Mouse (Mus musculus) brain, embryonic 14.5 days (tissue): ENCODE measurements around the gene Dhx30. TPM values are rescaled to one million over a fixed set of nuclear protein-coding genes. Genes with fewer than 3 reads are reported as not detected.
"Not testable (repeated sequence)": the region's sequence is repeated elsewhere in the genome, so short reads cannot be mapped to it uniquely, and the experiment has no call there.

Source experiments
- DNase-seq: peaks from one replicate; pipeline ENCODE4 v3.0.0-alpha.2; 2011; ENCODE audit warnings: low read depth
- CTCF ChIP-seq: fragments of 200-500 bp; IDR thresholded peaks from 2 replicates; pipeline ENCODE4 v1.5.1; 2012; ENCODE audit warnings: inconsistent platforms, mild to moderate bottlenecking, moderate library complexity, borderline replicate concordance; ENCODE audit not compliant: insufficient read depth, insufficient read length; ENCODE audit errors: extremely low read depth
- POLR2A ChIP-seq: fragments of 200-500 bp; IDR thresholded peaks from 2 replicates; pipeline ENCODE4 v1.6.1; 2012; ENCODE audit warnings: mild to moderate bottlenecking, inconsistent platforms, borderline replicate concordance; ENCODE audit not compliant: poor library complexity, insufficient read depth, insufficient read length, severe bottlenecking; ENCODE audit errors: extremely low read depth
- polyA plus RNA-seq: library from polyadenylated mRNA; depleted of rRNA; stranded (reverse); fragments of >200 nt; gene quantifications from 2 replicates; pipeline ENCODE4 v1.2.3, GENCODE M21; 2012

Gene Dhx30
- polyA plus RNA-seq, 1 experiment: 192 TPM

DNA sequence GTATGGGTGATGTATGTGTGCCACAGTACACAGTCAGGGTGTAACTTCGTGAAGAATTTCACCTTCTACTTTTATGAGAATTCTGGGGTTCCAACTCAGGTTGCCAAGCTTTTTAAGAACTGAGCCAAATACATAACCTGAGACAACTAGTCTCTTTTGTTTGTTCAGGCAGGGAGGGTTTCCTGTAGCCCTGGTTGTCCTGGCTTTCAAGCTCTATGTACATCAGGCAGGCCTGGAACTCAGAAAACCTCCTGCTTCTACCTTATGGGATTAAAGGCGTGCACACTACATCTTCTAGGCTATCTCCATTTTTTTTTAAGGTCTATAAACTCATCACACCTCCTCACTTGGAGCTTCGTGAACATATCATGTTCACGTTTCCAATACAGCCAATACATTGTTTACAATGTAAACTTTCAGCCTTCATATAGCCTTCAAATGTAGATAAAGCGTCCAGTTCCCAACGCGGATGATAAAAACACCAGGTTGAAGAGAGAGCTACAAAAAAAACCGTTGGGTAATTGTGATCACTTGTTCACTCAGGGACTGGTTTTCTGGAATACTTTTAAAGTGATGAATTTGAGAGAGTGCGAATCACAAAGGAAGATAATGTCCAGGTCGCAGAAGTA, 13.4 kb upstream of the Dhx30 start:
- DNase-seq: peak; percentile 5
- TF ChIP-seq CTCF (no peak), POLR2A (no peak)

DNA sequence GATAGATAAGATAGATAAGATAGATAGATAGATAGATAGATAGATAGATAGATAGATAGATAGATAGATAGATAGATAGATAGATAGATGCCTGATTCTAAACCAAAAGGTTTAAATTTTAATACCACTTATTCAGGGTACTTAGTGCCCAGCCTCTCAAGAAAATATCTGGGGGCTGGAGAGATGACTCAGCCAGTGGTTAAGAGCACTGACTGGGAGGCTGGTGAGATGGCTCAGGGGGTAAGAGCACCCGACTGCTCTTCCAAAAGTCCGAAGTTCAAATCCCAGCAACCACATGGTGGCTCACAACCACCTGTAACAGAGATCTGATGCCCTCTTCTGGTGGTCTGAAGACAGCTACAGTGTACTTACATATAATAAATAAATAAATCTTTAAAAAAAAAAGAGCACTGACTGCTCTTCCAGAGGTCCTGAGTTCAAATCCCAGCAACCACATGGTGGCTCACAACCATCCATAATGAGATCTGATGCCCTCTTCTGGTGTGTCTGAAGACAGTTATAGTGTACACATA, 6.4 kb upstream of the Dhx30 start:
- DNase-seq: not testable (repeated sequence)

DNA sequence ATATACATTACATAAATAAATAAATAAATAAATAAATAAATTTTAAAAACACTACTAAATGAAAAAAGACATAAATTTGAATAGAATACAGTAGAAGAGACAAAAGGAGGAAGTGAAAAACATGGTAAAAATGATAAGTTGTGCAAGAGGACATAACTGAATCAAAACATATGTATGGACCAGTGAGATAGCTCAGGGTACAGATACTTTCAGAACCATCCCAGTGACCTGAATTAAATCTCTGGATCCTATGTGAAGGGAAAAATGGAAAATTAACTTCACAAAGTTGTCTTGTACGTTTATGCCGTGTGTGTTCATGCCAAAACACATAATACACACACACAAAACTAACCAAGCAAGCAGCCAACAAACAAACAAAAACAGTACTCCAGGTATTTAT, 5.7 kb upstream of the Dhx30 start:
- no peak for TF ChIP-seq CTCF
- no peak for TF ChIP-seq POLR2A
- no peak for DNase-seq

DNA sequence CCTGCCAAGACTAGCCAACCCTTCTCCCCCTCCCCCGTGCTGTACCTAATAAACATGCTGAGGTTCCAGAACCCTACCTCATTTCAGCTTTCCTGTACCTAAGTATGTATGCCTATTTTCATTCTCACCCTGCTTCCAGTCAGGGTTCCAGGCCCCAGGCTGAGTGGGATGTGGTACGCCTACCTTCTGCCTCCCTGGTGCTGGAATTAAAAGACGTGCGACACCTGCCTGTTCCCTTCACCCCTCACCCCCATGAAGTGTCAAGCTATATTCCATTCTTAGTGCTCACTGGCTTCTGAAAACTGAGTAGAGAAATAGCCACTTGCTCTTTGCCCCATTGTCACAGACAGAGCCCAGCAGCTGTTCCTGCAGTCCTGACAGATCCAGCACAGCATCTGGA, 3.8 kb upstream of the Dhx30 start:
- TF ChIP-seq CTCF (no peak), POLR2A (no peak)
- no peak for DNase-seq

DNA sequence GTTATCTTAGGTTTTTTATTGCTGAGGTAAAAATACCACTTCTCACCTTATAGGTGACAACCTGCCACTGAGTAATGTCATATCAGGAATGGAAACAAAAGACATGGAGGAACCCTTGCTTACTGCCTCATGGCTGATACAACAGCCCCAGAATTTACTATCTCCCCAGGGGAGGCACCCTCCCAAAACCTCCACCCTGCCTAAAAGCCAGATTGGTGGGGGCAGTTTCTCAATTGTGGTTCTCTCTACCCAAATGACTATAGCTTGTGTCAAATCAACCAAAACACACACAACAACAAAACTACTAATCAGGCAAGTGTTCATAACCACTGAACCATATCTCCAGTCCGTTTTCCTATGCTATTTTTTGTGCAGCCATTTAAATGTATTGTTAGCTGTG, 619 bp upstream of the Dhx30 start:
- DNase-seq: no peak
- no peak for TF ChIP-seq CTCF
- TF ChIP-seq POLR2A: no peak

DNA sequence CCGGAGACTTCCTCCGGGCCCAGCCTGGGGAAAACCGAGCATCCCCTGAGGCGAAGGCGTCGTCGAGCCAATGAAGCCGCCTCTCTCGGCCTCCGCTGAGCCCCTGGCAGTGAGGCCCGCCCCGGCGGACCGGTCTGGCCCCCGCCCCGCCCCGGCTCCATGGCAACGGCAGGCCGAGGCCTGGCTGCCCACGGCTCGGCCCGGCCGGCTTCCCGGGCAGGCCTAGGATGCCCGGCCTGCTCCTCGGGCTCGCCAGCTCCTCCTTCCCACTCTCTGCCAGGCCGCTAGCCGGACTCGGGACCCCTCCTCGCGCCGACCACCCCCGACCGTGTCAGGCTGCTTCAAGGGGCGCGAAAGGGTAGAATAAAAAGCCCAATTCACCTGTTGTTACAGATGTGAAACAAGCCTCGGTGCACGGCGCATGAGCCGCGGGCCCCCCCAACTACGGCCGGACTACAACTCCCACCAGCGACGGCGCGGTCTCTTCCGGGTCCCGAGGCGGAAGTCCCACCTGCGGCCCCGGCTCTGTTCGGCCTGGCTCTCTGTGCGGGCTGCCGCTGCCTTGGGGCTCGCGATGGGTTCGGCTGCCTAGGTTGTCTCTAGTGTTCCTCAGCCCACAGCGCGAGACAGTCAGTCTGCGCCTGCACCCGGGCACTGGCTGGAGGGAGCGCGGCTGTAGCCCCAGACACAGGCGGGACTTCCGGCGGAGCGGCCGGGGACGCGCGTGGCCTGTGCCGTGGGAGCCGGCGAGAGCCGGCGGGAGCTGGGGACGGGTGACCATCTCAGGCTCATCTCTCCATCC, 452 bp downstream of the Dhx30 start, which contains the start of gene Smarcc1:
TSS of gene Smarcc1 (plus strand) at position 732 of the 802 bp plus-strand sequence.
- TF ChIP-seq CTCF (no peak), POLR2A (peak; percentile 73)
- DNase-seq: peak; percentile 98

DNA sequence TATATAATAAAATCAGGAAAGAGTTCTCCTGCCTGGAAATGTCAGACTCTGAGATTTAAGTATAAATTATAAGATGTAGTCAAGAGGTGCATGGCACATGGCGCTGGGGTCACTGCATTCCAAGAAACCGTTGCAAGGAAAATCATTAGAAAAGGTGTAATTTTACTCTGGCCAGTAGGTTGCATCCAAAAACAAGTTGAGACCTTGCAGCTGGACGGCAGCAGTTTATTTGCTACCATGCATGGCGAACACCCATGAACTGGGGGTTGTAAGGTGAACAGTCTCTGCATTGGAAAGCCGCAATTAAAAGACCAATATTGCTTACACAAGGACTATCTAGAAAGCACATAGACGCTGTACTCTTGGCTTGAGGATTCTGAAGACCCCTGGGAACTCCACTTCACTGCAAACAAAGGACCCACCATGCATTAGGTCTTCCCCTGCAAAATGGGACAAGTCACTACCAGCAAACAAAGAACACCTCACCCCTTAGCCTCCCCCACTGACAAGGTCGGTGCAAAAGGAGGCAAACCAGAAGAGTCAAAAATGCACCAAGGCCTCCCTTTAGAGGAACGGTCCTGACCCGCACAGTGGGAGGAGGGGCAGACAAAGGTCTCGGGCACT, 1.2 kb downstream of the Dhx30 start:
- no peak for DNase-seq
- no peak for TF ChIP-seq CTCF
- no peak for TF ChIP-seq POLR2A

DNA sequence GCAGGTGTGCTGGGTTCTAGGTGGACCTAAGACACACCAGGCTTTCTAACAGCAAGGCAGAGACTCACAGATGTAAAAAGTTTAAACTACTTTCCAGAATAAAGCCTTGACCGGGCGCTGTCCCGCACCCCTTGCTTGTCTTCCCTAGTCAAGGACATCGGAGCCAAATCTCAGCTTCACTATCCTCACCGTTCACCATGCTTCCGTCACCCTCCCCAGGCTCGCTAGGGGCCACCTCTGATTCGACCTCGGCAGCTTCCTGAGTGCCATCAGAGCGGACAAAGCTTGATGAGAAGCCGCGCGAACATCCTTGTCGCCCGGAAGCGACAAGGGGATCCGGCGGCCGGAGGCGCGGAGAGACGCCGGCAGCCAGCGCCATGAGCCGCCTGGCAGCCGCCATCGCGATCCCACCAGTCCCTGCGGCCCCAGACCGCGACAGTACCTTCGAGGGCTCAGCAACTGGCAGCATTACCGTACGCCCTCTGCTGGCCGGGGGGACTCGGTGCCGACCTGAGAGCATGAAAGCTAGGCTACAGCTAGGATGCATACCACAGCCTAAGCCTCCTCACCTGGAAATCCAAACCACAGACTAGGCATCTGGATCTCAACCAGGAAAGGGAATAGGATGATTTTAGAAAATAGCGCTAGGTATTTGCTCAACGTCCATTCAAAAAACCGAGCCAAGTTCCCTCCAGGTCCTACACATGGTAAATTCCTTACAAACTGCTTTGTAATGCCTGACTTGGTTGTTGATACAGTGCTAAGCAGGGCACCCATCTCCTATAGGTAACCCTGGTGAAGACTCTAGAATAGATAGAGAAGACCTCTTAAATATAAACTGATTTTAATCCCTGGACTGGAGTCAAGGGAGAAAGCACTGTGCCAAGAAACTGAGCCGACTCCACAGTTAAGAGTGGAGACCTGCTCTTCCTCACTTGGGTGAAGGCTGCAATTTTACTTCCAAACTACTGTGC, 16.7 kb downstream of the Dhx30 start:
- TF ChIP-seq POLR2A (0 out of 2 replicates have a peak, but pooled peaks have one; percentile 37), CTCF (peak; percentile 98)
- DNase-seq: peak; percentile 96

DNA sequence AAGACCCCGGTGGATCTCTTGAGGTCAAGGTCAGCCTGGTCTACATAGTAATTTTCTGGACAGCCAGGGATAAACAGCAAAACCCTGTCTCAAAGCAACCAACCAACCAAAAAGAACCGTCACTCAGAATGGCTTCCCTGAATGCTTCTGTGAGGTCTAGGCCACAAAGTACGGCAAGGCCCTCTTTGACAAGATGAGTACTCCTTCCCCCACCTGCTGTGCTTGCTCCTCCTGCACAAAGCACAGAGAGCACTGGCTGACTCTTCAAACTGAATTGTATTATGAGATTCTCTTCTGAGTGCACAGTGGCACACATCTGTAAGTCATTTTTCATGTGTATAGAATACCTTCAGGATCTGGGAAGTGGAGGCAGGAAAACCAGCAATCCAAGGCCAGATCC, 19.8 kb downstream of the Dhx30 start:
- TF ChIP-seq CTCF (no peak), POLR2A (no peak)
- DNase-seq: no peak

DNA sequence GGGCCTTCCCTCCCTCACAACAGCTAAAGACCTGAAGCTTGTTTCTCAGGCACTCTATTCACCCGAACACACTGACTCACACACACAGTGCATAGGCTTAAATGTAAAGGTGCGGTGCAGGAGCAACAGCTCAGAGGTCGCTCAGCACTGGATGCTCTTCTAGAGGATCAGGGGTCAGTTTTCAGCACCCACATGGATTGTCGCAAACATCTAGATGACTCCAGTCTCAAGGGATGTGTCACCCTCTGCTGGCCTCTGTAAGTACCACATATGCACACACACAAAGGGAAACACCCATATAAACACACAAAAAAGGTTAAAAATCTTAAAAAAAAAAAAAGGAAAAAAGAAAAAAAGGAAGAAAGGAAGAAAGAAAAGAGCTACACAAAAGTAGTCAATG, 22.9 kb downstream of the Dhx30 start:
- TF ChIP-seq POLR2A: no peak
- no peak for TF ChIP-seq CTCF
- no peak for DNase-seq

DNA sequence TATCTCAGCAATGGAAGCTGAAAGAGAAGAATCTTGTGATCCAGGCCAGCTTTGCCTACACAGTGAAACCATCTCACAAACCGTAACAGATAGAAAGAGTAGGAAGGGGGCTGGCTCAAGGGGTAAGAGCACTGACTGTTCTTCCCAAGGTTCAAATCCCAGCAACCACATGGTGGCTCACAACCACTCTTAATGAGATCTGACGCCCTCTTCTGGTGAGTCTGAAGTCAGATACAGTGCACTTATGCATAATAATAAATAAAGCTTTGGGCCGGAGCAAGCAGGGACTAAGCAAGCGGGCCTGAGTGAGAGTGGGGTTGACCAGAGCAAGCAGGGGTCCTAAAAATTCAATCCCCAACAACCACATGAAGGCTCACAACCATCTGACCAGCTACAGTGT, 24.3 kb downstream of the Dhx30 start:
- no peak for TF ChIP-seq CTCF
- no peak for TF ChIP-seq POLR2A
- DNase-seq: no peak

DNA sequence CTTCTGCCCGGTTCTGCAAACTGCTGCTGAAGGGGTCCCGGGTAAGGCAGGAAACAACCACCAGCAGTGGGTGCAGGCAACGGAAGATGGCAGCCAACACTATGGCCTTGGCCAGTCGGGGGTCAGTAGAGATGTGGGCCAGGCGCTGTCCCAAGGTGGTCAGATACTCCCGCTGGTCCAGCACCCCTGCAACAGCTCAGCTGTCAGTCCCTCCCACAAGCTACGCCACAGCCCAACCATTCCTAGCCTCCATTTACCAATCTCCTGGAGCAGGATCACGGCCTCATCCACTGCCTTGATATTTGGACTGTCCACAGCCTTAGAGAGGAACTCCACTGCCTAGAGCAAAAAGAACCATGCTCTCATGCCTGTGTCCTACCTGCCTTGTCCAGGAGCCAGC, 31.9 kb downstream of the Dhx30 start:
- TF ChIP-seq CTCF (no peak), POLR2A (no peak)
- DNase-seq: no peak

DNA sequence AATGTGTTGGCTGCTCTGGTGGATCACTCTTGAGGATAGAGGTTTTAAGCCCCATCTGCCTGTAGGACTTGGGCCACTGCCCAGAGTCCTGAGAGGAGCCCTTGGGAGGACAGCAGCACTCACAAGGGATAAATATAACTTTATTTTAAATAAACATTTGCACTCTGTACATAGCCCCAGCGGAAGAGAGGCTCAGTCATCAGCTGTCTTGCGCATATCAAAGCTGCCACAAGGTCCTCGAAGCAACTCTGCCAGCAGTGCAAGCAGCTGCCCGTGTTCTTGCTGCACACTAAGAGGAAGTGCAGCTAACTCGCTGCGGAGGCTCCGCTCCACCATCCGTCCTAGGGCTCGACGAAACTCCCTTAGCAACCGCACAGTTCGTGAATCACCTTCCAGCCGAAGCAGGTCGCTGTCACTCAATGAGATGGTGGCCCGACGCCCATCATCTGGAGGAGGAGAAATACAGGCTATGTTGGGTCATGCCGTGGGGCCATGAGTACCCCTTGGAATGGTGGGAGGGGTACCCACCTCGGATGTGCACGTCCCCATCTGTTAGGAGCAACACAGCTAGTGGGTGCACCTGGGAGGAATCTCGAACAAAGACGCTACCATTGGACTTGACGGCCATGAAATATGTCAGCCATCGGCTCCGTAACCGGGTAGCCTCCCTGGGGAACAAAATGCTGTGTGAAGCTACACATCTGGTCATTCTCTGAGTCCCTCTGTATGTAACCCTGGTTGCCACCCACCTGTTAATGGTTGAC, 33.2 kb downstream of the Dhx30 start:
- no peak for TF ChIP-seq CTCF
- TF ChIP-seq POLR2A: no peak
- DNase-seq: peak; percentile 28
